Mouse (Mus musculus) lung, embryonic 14.5 days (tissue): ENCODE measurements at regions not wholly inside any gene's neighbourhood (a gene's known extent, or its start where the extent isn't known, plus 50 kb on each side); places are given as distances from the start of the nearest gene placed in this dataset.
"Not testable (repeated sequence)": the region's sequence is repeated elsewhere in the genome, so short reads cannot be mapped to it uniquely, and the experiment has no call there.

Experiments used
- ATAC-seq: fragments of 200-750 bp; cut with Nextera tagmentation; 2 replicates; pipeline ENCODE4 v1.8.0; 2017; ENCODE audit warnings: mild to moderate bottlenecking, moderate TSS enrichment, moderate library complexity; ENCODE audit not compliant: insufficient read depth
- DNase-seq: peaks from one replicate; pipeline ENCODE4 v3.0.0-alpha.2; 2015
- H3K27ac ChIP-seq: fragments of 300-500 bp; sonication (generic); 2 replicates; pipeline ENCODE4 v1.5.1; 2014; ENCODE audit warnings: low read depth, mild to moderate bottlenecking, moderate library complexity
- H3K27me3 ChIP-seq: fragments of 300-500 bp; sonication (generic); 2 replicates; pipeline ENCODE4 v1.6.1; 2014; ENCODE audit warnings: low read length, control low read depth; ENCODE audit not compliant: insufficient read depth
- H3K36me3 ChIP-seq: fragments of 300-500 bp; sonication (generic); 2 replicates; pipeline ENCODE4 v1.6.1; 2014; ENCODE audit warnings: control low read depth; ENCODE audit not compliant: insufficient read depth
- H3K4me1 ChIP-seq: fragments of 300-500 bp; sonication (generic); 2 replicates; pipeline ENCODE4 v1.6.1; 2014; ENCODE audit warnings: antibody characterized with exemption, control low read depth; ENCODE audit not compliant: insufficient read depth
- H3K4me2 ChIP-seq: fragments of 300-500 bp; sonication (generic); 2 replicates; pipeline ENCODE4 v1.6.1; 2014; ENCODE audit warnings: mild to moderate bottlenecking
- H3K4me3 ChIP-seq: fragments of 300-500 bp; sonication (generic); 2 replicates; pipeline ENCODE4 v1.5.1; 2014; ENCODE audit warnings: low read depth, low read length
- H3K9ac ChIP-seq: fragments of 300-500 bp; sonication (generic); 2 replicates; pipeline ENCODE4 v1.6.1; 2014
- H3K9me3 ChIP-seq: fragments of 300-500 bp; sonication (generic); 2 replicates; pipeline ENCODE4 v1.6.1; 2016; ENCODE audit warnings: low read depth, low read length, control low read depth
- CTCF ChIP-seq: IDR thresholded peaks from 2 replicates; pipeline ENCODE4 v1.5.1; 2016; ENCODE audit warnings: antibody characterized with exemption, low read depth
- WGBS: fragments of 180-500 bp; shearing (Covaris S2); extraction: QIAGEN DNeasy Blood & Tissue Kit; methylation state at CpG from one replicate; pipeline ENCODE4 v1.1.7; 2014; 5-methylcytosine and 5-hydroxymethylcytosine counted together

DNA sequence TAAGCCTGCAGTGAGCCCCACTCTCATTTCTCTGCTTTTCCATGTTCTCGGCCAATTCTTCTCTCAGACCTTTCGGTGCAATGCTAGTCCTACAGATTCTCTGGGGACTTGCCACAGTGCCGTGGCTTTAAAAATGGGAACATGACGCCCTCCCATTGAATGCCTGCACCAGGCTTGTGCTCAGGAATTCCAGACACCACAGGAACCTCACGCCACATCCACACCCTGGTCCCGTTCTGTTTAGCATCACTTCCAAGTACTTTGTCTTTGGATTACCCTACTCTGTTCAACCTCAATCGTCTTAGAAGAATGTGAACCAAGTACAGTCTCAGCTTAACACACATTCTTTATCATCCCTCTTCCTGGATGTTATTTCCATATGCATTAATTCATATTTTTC is 66.5 kb downstream of the Nabp1 start:
- Histone ChIP-seq H3K27ac (no peak overlapping the region), H3K4me3 (no peak overlapping the region), H3K9ac (no peak overlapping the region), H3K4me1 (no peaks in the 10 kb centered on the region), H3K36me3 (no peaks in the 10 kb centered on the region), H3K4me2 (no peak overlapping the region), H3K9me3 (no peaks in the 10 kb centered on the region), H3K27me3 (no peaks in the 10 kb centered on the region)
- 83% methylated on average over 7 of the region's 7 CpGs for WGBS
- TF ChIP-seq CTCF: no peak
- ATAC-seq (no peak), DNase-seq (no peak)

DNA sequence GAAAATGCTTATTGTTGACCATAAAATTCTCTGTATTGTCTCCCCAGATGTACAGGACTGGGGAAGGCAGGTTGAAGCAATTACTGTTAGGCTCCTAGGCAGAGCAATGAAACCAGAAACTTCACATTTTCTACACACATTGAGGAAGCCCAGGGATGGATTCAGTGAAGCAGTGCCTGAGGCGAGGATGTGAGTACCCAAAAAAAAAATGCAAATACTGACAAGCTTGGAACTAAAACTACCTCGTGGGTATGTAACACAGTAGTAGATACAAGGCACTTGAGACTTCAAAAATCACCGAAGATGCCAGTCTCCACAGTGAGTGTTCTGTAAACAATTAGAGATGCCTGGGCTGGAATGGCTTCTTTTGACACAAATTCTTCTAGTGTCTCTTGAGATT is 74.6 kb downstream of the Nabp1 start:
- no peak for TF ChIP-seq CTCF
- H3K4me3 ChIP-seq: no peak overlapping the region
- no peak for ATAC-seq
- WGBS: 45% methylated on average over 3 of the region's 3 CpGs
- no peak overlapping the region for H3K4me2 ChIP-seq
- DNase-seq: no peak
- H3K4me1 ChIP-seq: no peaks in the 10 kb centered on the region
- H3K9ac ChIP-seq: no peak overlapping the region
- no peaks in the 10 kb centered on the region for H3K36me3 ChIP-seq
- no peaks in the 10 kb centered on the region for H3K9me3 ChIP-seq
- H3K27ac ChIP-seq: no peak overlapping the region
- H3K27me3 ChIP-seq: no peaks in the 10 kb centered on the region

DNA sequence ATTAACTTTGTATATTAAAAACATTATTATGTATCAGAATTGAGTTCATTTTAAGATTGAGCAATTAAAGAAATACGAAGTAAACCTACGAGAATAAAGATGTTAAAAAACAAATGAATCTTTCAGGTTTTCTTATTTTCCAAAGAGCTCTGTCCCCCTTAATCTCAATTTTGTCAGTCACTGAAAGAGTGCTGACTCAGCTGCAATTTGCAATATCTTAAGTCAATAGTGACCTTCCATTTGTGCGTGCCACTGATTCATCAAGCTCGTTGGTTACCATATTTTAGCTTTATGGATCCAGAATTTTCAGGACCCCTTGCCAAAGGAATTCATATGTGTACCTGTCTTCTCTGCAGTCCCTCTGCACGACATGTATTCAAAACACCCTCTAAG is 75.7 kb downstream of the Nabp1 start:
- H3K36me3 ChIP-seq: no peaks in the 10 kb centered on the region
- no peak for DNase-seq
- H3K4me1 ChIP-seq: no peaks in the 10 kb centered on the region
- H3K27ac ChIP-seq: no peak overlapping the region
- no peaks in the 10 kb centered on the region for H3K9me3 ChIP-seq
- no peak for ATAC-seq
- H3K9ac ChIP-seq: no peak overlapping the region
- no peak overlapping the region for H3K4me2 ChIP-seq
- WGBS: 84% methylated on average over 5 of the region's 5 CpGs
- no peak for TF ChIP-seq CTCF
- no peaks in the 10 kb centered on the region for H3K27me3 ChIP-seq
- H3K4me3 ChIP-seq: no peak overlapping the region

DNA sequence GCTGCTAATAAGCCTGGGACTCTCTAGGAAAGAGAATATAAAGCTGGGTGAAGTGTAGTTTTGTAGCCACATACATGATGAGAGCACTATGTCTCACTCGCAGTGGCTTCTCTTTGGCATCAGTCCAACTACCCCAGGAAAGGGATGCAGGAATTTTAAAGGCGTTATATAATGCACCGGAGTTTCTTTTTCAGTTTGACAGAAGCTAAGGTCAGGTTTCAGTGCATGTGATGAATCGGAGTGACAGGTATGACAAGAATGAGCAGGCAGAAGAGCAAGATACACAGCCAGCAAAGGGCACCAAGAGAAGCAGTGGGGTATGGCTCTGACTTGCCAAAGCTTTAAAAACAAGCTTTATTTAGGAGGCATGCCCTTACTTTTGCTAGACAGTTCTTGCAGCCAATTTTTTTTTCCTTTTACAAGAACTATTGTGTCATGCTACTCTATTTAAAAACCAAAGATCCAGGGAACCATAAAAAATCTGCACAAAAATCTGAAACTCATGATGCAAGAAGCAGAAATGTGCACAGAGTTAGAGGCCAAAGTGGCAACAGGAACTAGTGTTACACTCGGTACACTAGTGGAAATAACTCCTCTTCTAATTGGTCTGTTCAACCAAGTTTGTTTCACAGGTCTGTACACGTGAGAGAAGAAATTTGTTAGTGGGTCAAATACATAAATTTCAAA is 76.2 kb downstream of the Nabp1 start:
- 45% methylated on average over 6 of the region's 6 CpGs for WGBS

DNA sequence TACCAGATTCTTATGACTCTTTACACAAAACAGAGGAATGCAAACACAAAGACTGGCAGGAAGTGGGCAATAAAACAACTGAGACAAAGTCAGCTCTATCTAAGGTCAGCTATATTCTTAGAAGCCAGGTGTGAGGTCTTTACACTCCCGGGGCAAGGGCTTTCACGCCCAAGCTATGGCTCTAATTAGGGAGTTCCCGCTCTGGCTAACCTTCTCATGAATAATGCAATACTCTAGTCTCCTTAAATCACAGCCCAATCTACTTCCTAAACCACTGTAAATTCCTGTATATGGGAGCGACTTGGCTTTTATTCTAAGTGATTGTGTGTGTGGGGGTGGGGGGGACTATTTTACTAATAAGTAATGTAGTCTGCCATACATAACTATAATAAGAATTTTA is 77.7 kb downstream of the Nabp1 start:
- 87% methylated on average over 4 of the region's 4 CpGs for WGBS
- H3K4me2 ChIP-seq, H3K36me3 ChIP-seq, H3K4me1 ChIP-seq, H3K9me3 ChIP-seq, H3K27me3 ChIP-seq, DNase-seq, H3K9ac ChIP-seq, H3K27ac ChIP-seq, ATAC-seq, H3K4me3 ChIP-seq: not testable (repeated sequence)

More for the DNA sequence above, 76.2 kb downstream of the Nabp1 start:
- Histone ChIP-seq H3K4me2 (no peak overlapping the region), H3K27ac (no peak overlapping the region), H3K9ac (no peak overlapping the region), H3K9me3 (no peaks in the 10 kb centered on the region), H3K4me1 (no peaks in the 10 kb centered on the region), H3K36me3 (no peaks in the 10 kb centered on the region), H3K4me3 (no peak overlapping the region), H3K27me3 (no peaks in the 10 kb centered on the region)
- TF ChIP-seq CTCF: no peak
- ATAC-seq (no peak), DNase-seq (peak; percentile 30)

DNA sequence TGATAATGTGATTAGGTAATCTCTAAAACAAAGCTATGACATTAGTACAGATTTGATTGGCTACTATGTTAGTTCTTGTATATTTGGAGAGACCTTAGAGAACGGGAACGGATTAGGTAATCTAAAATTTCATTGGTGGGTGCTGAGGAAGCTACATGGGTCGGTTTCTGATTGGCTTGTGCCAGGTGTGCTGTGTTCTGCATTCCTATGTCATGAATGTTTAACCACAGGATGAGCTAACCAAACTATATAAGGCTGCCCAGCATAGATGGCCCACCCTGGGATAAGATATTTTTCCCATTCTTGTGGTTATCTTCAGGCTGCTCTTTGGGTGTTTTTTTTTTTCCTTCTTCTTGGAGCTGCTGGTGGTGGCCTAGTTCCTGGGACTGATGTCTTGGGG is 91.4 kb downstream of the Nabp1 start:
- Histone ChIP-seq H3K9me3 (no peaks in the 10 kb centered on the region), H3K4me3 (no peak overlapping the region), H3K27me3 (no peaks in the 10 kb centered on the region), H3K4me1 (no peaks in the 10 kb centered on the region), H3K27ac (no peak overlapping the region), H3K9ac (no peak overlapping the region), H3K36me3 (no peaks in the 10 kb centered on the region), H3K4me2 (no peak overlapping the region)
- DNase-seq (no peak), ATAC-seq (no peak)
- 81% methylated on average over 3 of the region's 3 CpGs for whole genome bisulfite sequencing
- no peak for TF ChIP-seq CTCF

DNA sequence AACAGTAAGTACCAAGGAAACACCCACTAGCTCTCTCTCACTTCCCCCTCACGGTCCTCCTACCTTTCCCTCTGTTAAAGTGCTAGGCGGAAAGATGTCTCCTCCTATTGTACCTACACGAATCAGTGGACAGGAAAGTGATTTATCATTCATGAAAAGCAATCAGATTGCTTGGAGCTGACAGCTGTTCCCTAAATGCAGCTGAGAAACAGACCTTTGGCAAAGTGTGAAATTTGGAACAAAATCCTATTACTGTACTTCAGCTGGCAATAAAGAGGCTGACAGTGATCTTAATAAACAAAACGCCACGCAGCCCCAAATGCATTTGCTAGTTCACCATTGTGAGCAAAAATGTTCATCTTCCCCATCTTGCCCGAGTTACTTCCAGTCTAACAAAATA is 94.2 kb downstream of the Nabp1 start:
- ATAC-seq (no peak), DNase-seq (peak; percentile 11)
- Histone ChIP-seq H3K27ac (no peak overlapping the region), H3K27me3 (no peaks in the 10 kb centered on the region), H3K9ac (no peak overlapping the region), H3K4me2 (no peak overlapping the region), H3K9me3 (no peaks in the 10 kb centered on the region), H3K36me3 (no peaks in the 10 kb centered on the region), H3K4me1 (no peaks in the 10 kb centered on the region), H3K4me3 (no peak overlapping the region)
- 64% methylated on average over 6 of the region's 6 CpGs for WGBS
- TF ChIP-seq CTCF: no peak

DNA sequence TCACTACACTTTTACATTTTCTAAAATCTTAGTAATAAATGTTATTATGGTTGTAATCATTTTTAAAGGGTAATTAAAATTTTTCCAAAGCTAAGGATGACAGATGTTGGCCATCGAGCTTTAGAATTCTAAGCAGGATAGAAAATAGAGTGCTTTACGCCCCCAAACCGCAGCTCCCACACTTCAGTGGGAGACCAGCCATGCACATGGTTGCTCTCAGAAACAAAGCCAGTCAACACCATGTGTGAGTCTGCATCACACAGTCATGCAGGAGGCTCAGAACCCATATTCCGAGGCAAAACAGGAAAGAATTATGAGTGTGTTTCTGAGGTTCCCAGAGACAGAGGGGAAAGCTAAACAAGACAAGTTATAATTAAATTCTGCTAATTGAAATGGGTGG is 91.3 kb downstream of the Cavin2 start:
- no peak for TF ChIP-seq CTCF
- H3K4me1 ChIP-seq: no peaks in the 10 kb centered on the region
- H3K9me3 ChIP-seq: no peaks in the 10 kb centered on the region
- ATAC-seq (no peak), DNase-seq (no peak)
- 81% methylated on average over 4 of the region's 4 CpGs for WGBS
- H3K27ac ChIP-seq: no peak overlapping the region
- H3K27me3 ChIP-seq: no peaks in the 10 kb centered on the region
- H3K4me3 ChIP-seq: no peak overlapping the region
- H3K4me2 ChIP-seq: no peak overlapping the region
- H3K9ac ChIP-seq: no peak overlapping the region
- no peaks in the 10 kb centered on the region for H3K36me3 ChIP-seq
